8 mouse cellular contexts compared by ENCODE assay signal in genomic region chr16:21358313-21358920, GRCm38 (mm10).
A peak's percentile ranks its signal among the peaks of the same experiment; 100 is the strongest.
DNase-seq lines count a peak whose midpoint lies in the region; ATAC-seq and TF ChIP-seq lines count a peak whose summit lies in the region.
"Had no signal": no experiment of that assay in that cellular context is flagged by ENCODE, and none has a peak within 500 bp of the region (broad histone marks: within the 10 kb centered on the region; RNA-seq: fewer than 3 reads in every experiment).

No protein-coding gene starts in this region.

- 0 out of 2 replicates have a peak, but pooled peaks have one; percentile 5 for ATAC-seq in lung, postnatal 0 days

- H3K4me1 ChIP-seq in lung, postnatal 0 days (ENCODE audit: insufficient read depth, low read depth, low read length) = no peaks in the 10 kb centered on the region
- peaks cover 25% of the 10 kb centered on the region for H3K4me1 ChIP-seq in hindbrain, embryonic 10.5 days (replicated peaks)

- no peak overlapping the region for H3K9ac ChIP-seq in lung, postnatal 0 days (replicated peaks; ENCODE audit: low read depth)

- WGBS in lung, postnatal 0 days = 33% methylated on average over 12 of the region's 12 CpGs
- WGBS in hindbrain, embryonic 10.5 days = 79% methylated on average over 12 of the region's 12 CpGs

- no peak for TF ChIP-seq EP300 in lung, postnatal 0 days (IDR thresholded peaks at IDR 0.05)

- H3K27me3 ChIP-seq in lung, postnatal 0 days (replicated peaks; ENCODE audit: insufficient read depth, low read length) = no peaks in the 10 kb centered on the region
- 0 out of 2 replicates have a peak, but pooled peaks cover 9% of the 10 kb centered on the region for H3K27me3 ChIP-seq in hindbrain, embryonic 10.5 days (ENCODE audit: insufficient read depth, poor library complexity, severe bottlenecking)

- no peaks in the 10 kb centered on the region for H3K9me3 ChIP-seq in lung, postnatal 0 days (ENCODE audit: low read length)
- no peaks in the 10 kb centered on the region for H3K9me3 ChIP-seq in hindbrain, embryonic 10.5 days

- TF ChIP-seq CTCF in lung, postnatal 0 days (IDR thresholded peaks at IDR 0.05) = no peak

- no peak overlapping the region for H3K27ac ChIP-seq in lung, postnatal 0 days (ENCODE audit: low read length)
- no peak overlapping the region for H3K27ac ChIP-seq in hindbrain, embryonic 10.5 days

- no peak overlapping the region for H3K4me3 ChIP-seq in lung, postnatal 0 days (ENCODE audit: low read depth, low read length)
- H3K4me3 ChIP-seq in hindbrain, embryonic 10.5 days = no peak overlapping the region

- no peaks in the 10 kb centered on the region for H3K36me3 ChIP-seq in lung, postnatal 0 days (ENCODE audit: insufficient read depth, low read length)
- no peaks in the 10 kb centered on the region for H3K36me3 ChIP-seq in hindbrain, embryonic 10.5 days

- no peak for DNase-seq in lung, postnatal 0 days (ENCODE audit: low spot score)
- DNase-seq in lung, postnatal 25 days (ENCODE audit: low spot score) = no peak
- peak; percentile 82 for DNase-seq in brain, adult 2 months (ENCODE audit: low read depth, low spot score)
- DNase-seq in frontal cortex, postnatal 36 days (ENCODE audit: low spot score in 2 of 2) = peak; percentile 33 to 68
- DNase-seq in right cerebral cortex, postnatal 25 days = peak; percentile 42
- no peak for DNase-seq in hindbrain, embryonic 10.5 days (ENCODE audit: low spot score)
- no peak for DNase-seq in adrenal gland, postnatal 10 days
- DNase-seq: kidney, adult 2 months had no signal

- no peak overlapping the region for H3K4me2 ChIP-seq in lung, postnatal 0 days (replicated peaks; ENCODE audit: low read depth, low read length)

Comparison
In these comparisons a context has a peak if more than half of its experiments do, and no peak if none do; other contexts are left out.
1. DNase-seq: peak in brain, adult 2 months (single experiment), frontal cortex, postnatal 36 days (2 of 2) and right cerebral cortex, postnatal 25 days (single experiment); none in lung, postnatal 0 days (single experiment), lung, postnatal 25 days (single experiment), hindbrain, embryonic 10.5 days (single experiment) and adrenal gland, postnatal 10 days (single experiment).